Mouse (Mus musculus) forebrain, embryonic 11.5 days (tissue): ENCODE data around the gene Atxn7l3. TPM values are rescaled to one million over a fixed set of nuclear protein-coding genes. Genes with fewer than 3 reads are reported as not detected.

Source experiments
- ATAC-seq: fragments of 200-750 bp; cut with Nextera tagmentation; replicated peaks from 2 replicates; pipeline ENCODE4 v1.8.0; 2017; ENCODE audit warnings: moderate TSS enrichment; ENCODE audit not compliant: low FRiP score
- DNase-seq: peaks from one replicate; pipeline ENCODE4 v3.0.0-alpha.2; 2017; ENCODE audit warnings: low spot score
- H3K27ac ChIP-seq: fragments of 300-500 bp; sonication (generic); 2 replicates; pipeline ENCODE4 v1.5.1; 2014; ENCODE audit warnings: low read depth, low read length
- H3K27me3 ChIP-seq: fragments of 300-500 bp; sonication (generic); 2 replicates; pipeline ENCODE4 v1.6.1; 2014; ENCODE audit warnings: mild to moderate bottlenecking, low read length, mixed read lengths; ENCODE audit not compliant: control insufficient read depth, insufficient read depth
- H3K36me3 ChIP-seq: fragments of 300-500 bp; sonication (generic); 2 replicates; pipeline ENCODE4 v1.6.1; 2014; ENCODE audit warnings: mild to moderate bottlenecking, low read length, moderate library complexity, mixed read lengths; ENCODE audit not compliant: control insufficient read depth, insufficient read depth
- H3K4me1 ChIP-seq: fragments of 300-500 bp; sonication (generic); replicated peaks from 2 replicates; pipeline ENCODE4 v1.6.1; 2014; ENCODE audit warnings: low read length, mixed read lengths; ENCODE audit not compliant: control insufficient read depth, insufficient read depth
- H3K4me2 ChIP-seq: fragments of 300-500 bp; sonication (generic); 2 replicates; pipeline ENCODE4 v1.6.1; 2014; ENCODE audit warnings: low read depth, mild to moderate bottlenecking, low read length, moderate library complexity, mixed read lengths; ENCODE audit not compliant: severe bottlenecking
- H3K4me3 ChIP-seq: fragments of 300-500 bp; sonication (generic); 2 replicates; pipeline ENCODE4 v1.5.1; 2014; ENCODE audit warnings: low read depth, low read length
- H3K9ac ChIP-seq: fragments of 300-500 bp; sonication (generic); 2 replicates; pipeline ENCODE4 v1.6.1; 2014; ENCODE audit warnings: low read length
- H3K9me3 ChIP-seq: fragments of 300-500 bp; sonication (generic); 2 replicates; pipeline ENCODE4 v1.6.1; 2016; ENCODE audit warnings: low read length, mixed read lengths; ENCODE audit not compliant: control insufficient read depth
- WGBS: fragments of 180-500 bp; shearing (Covaris S2); extraction: QIAGEN DNeasy Blood & Tissue Kit; methylation state at CpG from one replicate; pipeline ENCODE4 v1.1.7; 2014; 5-methylcytosine and 5-hydroxymethylcytosine counted together
- polyA plus RNA-seq: library from polyadenylated mRNA; unstranded; fragments of >200 nt; fragmentation: Nextera tagmentation; extraction: Ambion mirVana; gene quantifications from 2 replicates; pipeline ENCODE4 v1.2.1, GENCODE M21; 2014

The Atxn7l3 gene
- polyA plus RNA-seq, 1 experiment from 2014 or later = 20.8 TPM

DNA sequence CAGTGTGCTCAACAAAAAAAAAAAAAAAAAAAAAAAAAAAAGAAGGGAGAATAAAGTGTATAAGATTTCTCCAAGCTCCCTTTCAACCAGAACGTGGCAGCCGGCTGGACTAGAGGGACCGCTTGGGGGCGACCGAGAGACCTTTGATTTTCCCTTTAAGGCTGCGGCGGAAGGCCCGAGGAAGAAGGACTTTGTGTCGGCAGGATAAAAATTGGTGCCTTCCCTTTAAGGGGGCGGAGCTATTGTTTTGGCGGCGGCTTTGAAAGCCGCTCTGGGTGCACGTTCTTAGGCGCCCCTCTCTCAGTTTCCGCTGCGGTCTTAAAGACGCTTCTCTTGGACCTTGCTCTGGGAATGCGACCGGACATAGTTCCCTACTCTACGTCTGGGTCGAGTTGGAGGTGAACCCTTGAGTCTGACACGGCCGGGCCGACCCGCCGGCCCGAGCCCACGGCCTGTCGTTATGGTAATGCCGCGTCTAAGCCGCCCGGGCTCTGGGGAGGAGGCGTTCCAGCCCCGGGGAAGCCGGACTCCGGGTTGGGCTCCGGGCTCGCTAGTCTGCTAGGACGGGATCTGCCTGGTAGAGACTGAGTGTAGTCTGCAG, 47.7 kb downstream of the Atxn7l3 start, which contains the start of gene BC030867:
Gene BC030867 (plus strand): TSS at position 253 of the 601 bp plus-strand sequence.
- ATAC-seq (peak; percentile 61), DNase-seq (peak; percentile 97)
- peak within 1 kb of the TSS; percentile 69 for H3K4me2 ChIP-seq
- under 1% methylated on average over 41 of the region's 41 CpGs for WGBS
- peak within 1 kb of the TSS; percentile 32; the same call in 1 of the 2 replicates for H3K27ac ChIP-seq
- peaks cover 16% of the 10 kb centered on the region; the same call in 1 of the 2 replicates for H3K4me1 ChIP-seq
- peaks cover 2% of the 10 kb centered on the region; the same call in 1 of the 2 replicates for H3K36me3 ChIP-seq
- H3K4me3 ChIP-seq = peak within 1 kb of the TSS; percentile 69
- H3K9ac ChIP-seq = peak within 1 kb of the TSS; percentile 70
- H3K27me3 ChIP-seq = no peaks in the 10 kb centered on the region
- no peaks in the 10 kb centered on the region for H3K9me3 ChIP-seq

GRCm38 (mm10) chr11:102246871-102247270, 49.6 kb downstream of the Atxn7l3 start:
- ATAC-seq = no peak
- Histone ChIP-seq H3K36me3 (no peaks in the 10 kb centered on the region), H3K9me3 (no peaks in the 10 kb centered on the region), H3K4me3 (no peak overlapping the region), H3K4me1 (peaks cover 16% of the 10 kb centered on the region; the same call in 1 of the 2 replicates), H3K27me3 (no peaks in the 10 kb centered on the region), H3K9ac (no peak overlapping the region), H3K4me2 (no peak overlapping the region), H3K27ac (no peak overlapping the region)
- DNase-seq = no peak
- WGBS = 88% methylated on average over 4 of the region's 4 CpGs

DNA sequence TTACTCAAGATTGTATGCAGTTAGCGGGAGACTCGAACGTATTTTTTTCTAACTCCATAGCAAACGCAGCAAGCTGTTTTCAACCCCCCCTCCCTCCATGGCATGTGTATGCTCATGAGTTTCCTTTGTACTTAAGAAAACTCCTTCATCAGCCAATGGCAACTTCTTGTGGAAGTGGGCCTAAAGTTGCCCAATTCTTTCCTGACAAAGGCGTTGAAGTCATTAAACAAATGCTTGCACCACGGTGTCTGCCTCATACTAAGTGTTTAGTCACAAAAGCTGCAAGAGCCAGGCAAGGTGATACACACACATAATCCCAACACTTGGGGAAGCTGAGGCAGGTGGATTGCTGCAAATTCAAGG, 50.2 kb downstream of the Atxn7l3 start:
- Histone ChIP-seq H3K4me2 (no peak overlapping the region), H3K27me3 (no peaks in the 10 kb centered on the region), H3K9ac (no peak overlapping the region), H3K36me3 (no peaks in the 10 kb centered on the region), H3K4me3 (no peak overlapping the region), H3K27ac (no peak overlapping the region), H3K9me3 (no peaks in the 10 kb centered on the region), H3K4me1 (peaks cover 16% of the 10 kb centered on the region; the same call in 1 of the 2 replicates)
- 94% methylated on average over 6 of the region's 6 CpGs for WGBS
- no peak for DNase-seq
- no peak for ATAC-seq

- Histone ChIP-seq H3K36me3 (no peaks in the 10 kb centered on the region), H3K4me3 (no peak overlapping the region; the same call in 1 of the 2 replicates), H3K9ac (no peak overlapping the region), H3K9me3 (no peaks in the 10 kb centered on the region), H3K27ac (no peak overlapping the region), H3K27me3 (no peaks in the 10 kb centered on the region), H3K4me2 (peak overlapping the region; percentile 75; the same call in 1 of the 2 replicates), H3K4me1 (peaks cover 16% of the 10 kb centered on the region; the same call in 1 of the 2 replicates)
- no peak for ATAC-seq
- no peak for DNase-seq
- WGBS = 62% methylated on average over 14 of the region's 14 CpGs
Observed at GRCm38 (mm10) chr11:102245581-102246272, 50.7 kb downstream of the Atxn7l3 start.

GRCm38 (mm10) chr11:102244926-102245449, 51.4 kb downstream of the Atxn7l3 start:
- H3K4me2 ChIP-seq = peak overlapping the region; percentile 75
- H3K9me3 ChIP-seq = no peaks in the 10 kb centered on the region
- DNase-seq (peak; percentile 78), ATAC-seq (peak; percentile 50; the same call in 1 of the 2 replicates)
- no peaks in the 10 kb centered on the region for H3K27me3 ChIP-seq
- H3K4me1 ChIP-seq = peaks cover 16% of the 10 kb centered on the region; the same call in 1 of the 2 replicates
- peak overlapping the region; percentile 57 for H3K9ac ChIP-seq
- H3K36me3 ChIP-seq = no peaks in the 10 kb centered on the region
- H3K4me3 ChIP-seq = peak overlapping the region; percentile 27
- WGBS = 2% methylated on average over 32 of the region's 32 CpGs
- 0 out of 2 replicates have a peak overlapping the region, but pooled peaks have one; percentile 4 for H3K27ac ChIP-seq

- ATAC-seq (no peak), DNase-seq (no peak)
- Histone ChIP-seq H3K36me3 (no peaks in the 10 kb centered on the region), H3K4me2 (no peak overlapping the region), H3K27me3 (no peaks in the 10 kb centered on the region), H3K9me3 (no peaks in the 10 kb centered on the region), H3K4me3 (no peak overlapping the region), H3K9ac (no peak overlapping the region), H3K27ac (no peak overlapping the region), H3K4me1 (peaks cover 9% of the 10 kb centered on the region; the same call in 1 of the 2 replicates)
- WGBS = 50% methylated on average over 5 of the region's 5 CpGs
Observed at GRCm38 (mm10) chr11:102241874-102242273, 54.6 kb downstream of the Atxn7l3 start.

GRCm38 (mm10) chr11:102241246-102241645, 55.2 kb downstream of the Atxn7l3 start:
- Histone ChIP-seq H3K27ac (no peak overlapping the region), H3K4me1 (peaks cover 9% of the 10 kb centered on the region; the same call in 1 of the 2 replicates), H3K4me3 (no peak overlapping the region), H3K9me3 (no peaks in the 10 kb centered on the region), H3K9ac (no peak overlapping the region), H3K36me3 (no peaks in the 10 kb centered on the region), H3K4me2 (no peak overlapping the region), H3K27me3 (no peaks in the 10 kb centered on the region)
- DNase-seq = no peak
- WGBS = 92% methylated on average over 5 of the region's 5 CpGs
- no peak for ATAC-seq

DNA sequence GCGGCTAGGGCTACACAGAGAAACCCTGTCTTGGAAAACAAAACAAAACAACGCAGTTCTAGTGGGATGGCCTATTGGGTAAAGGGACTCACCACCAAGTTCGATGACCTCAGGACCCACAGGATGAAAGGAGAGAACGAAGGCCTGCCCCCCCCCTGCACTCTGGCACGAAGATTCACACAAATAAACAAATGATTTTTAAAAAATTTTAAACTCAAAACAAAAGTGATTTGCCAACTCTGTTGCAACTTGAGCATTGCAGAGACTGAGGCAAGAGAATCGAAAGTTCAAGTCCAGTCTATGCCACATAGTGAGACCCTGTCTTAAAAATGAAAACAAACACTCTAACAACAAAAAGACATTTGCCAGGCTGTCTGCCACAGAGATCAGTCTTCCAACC, 55.8 kb downstream of the Atxn7l3 start:
- ATAC-seq = no peak
- DNase-seq = no peak
- Histone ChIP-seq H3K9me3 (no peaks in the 10 kb centered on the region), H3K4me3 (no peak overlapping the region), H3K4me1 (peaks cover 8% of the 10 kb centered on the region; the same call in 1 of the 2 replicates), H3K4me2 (no peak overlapping the region), H3K9ac (no peak overlapping the region), H3K27ac (no peak overlapping the region), H3K27me3 (no peaks in the 10 kb centered on the region), H3K36me3 (no peaks in the 10 kb centered on the region)
- whole genome bisulfite sequencing = 87% methylated on average over 6 of the region's 6 CpGs
